Mouse (Mus musculus) MEL (cell line): ENCODE data around the gene Olfr49. TPM values are rescaled to one million over a fixed set of nuclear protein-coding genes. Genes with fewer than 3 reads are reported as not detected.

Experiments
- DNase-seq: peaks from one replicate; pipeline ENCODE4 v3.0.0; 2011; ENCODE audit warnings: low read depth, low spot score
- H3K27ac ChIP-seq: 2 replicates; pipeline ENCODE4 v1.5.1; 2012; ENCODE audit warnings: low read depth, mild to moderate bottlenecking, control low read depth, low read length, moderate library complexity; ENCODE audit not compliant: control insufficient read depth
- H3K27me3 ChIP-seq, 2 experiments: fragments of 150-350 bp in 1 of 2; sonication (generic) in 1 of 2; 2 replicates each; pipeline ENCODE4 v1.6.1; 2012; ENCODE audit warnings: low read length in 2 of 2, mild to moderate bottlenecking in 2 of 2, improper control_type of control experiment in 1 of 2, moderate library complexity in 1 of 2; ENCODE audit not compliant: insufficient read depth in 2 of 2, control insufficient read depth in 1 of 2
- H3K36me3 ChIP-seq, 2 experiments: 2 replicates each; pipeline ENCODE4 v1.6.1; 2012 to 2014; ENCODE audit warnings: low read length in 2 of 2, improper control_type of control experiment in 1 of 2, inconsistent platforms in 1 of 2, mild to moderate bottlenecking in 1 of 2; ENCODE audit not compliant: insufficient read depth in 2 of 2, control insufficient read depth in 1 of 2
- H3K4me1 ChIP-seq, 2 experiments: fragments of 150-350 bp in 1 of 2; sonication (generic) in 1 of 2; 2 replicates each; pipeline ENCODE4 v1.6.1; 2012; ENCODE audit warnings: low read length in 2 of 2, improper control_type of control experiment in 1 of 2, mild to moderate bottlenecking in 1 of 2; ENCODE audit not compliant: insufficient read depth in 2 of 2, control insufficient read depth in 1 of 2
- H3K4me3 ChIP-seq, 2 experiments: fragments of 150-350 bp in 1 of 2; sonication (generic) in 1 of 2; 2 replicates each; pipeline ENCODE4 v1.5.1; 2012; ENCODE audit warnings: low read depth in 2 of 2, low read length in 2 of 2, mild to moderate bottlenecking in 2 of 2, moderate library complexity in 2 of 2, control low read depth in 1 of 2, improper control_type of control experiment in 1 of 2; ENCODE audit not compliant: control insufficient read depth in 1 of 2, insufficient read depth in 1 of 2
- H3K79me2 ChIP-seq: 2 replicates; pipeline ENCODE4 v1.6.1; 2012; ENCODE audit warnings: mild to moderate bottlenecking, low read length, moderate library complexity; ENCODE audit not compliant: control insufficient read depth, poor library complexity, insufficient read depth
- H3K9ac ChIP-seq: 2 replicates; pipeline ENCODE4 v1.6.1; 2012; ENCODE audit warnings: low read depth, mild to moderate bottlenecking, control low read depth, low read length, moderate library complexity; ENCODE audit not compliant: control insufficient read depth, poor library complexity, severe bottlenecking
- H3K9me3 ChIP-seq: fragments of 150-350 bp; sonication (generic); replicated peaks from 2 replicates; pipeline ENCODE4 v1.6.1; 2012; ENCODE audit warnings: mild to moderate bottlenecking, low read length, improper control_type of control experiment, moderate library complexity; ENCODE audit not compliant: insufficient read depth
- BHLHE40 ChIP-seq: IDR thresholded peaks from 2 replicates; pipeline ENCODE4 v1.6.1; 2012; ENCODE audit warnings: low read depth, mild to moderate bottlenecking, inconsistent platforms, low read length, improper control_type of control experiment, borderline replicate concordance
- CHD1 ChIP-seq: IDR thresholded peaks from 2 replicates; pipeline ENCODE4 v1.6.1; 2012; ENCODE audit warnings: low read depth, mild to moderate bottlenecking, inconsistent platforms, low read length, improper control_type of control experiment
- CHD2 ChIP-seq: IDR thresholded peaks from 2 replicates; pipeline ENCODE4 v1.6.1; 2011; ENCODE audit warnings: low read length, improper control_type of control experiment
- CTCF ChIP-seq, 3 experiments: IDR thresholded peaks in 2 of 3; conservative IDR thresholded peaks in 1 of 3; 2 replicates each; pipeline ENCODE4 v1.5.1; 2011 to 2012; ENCODE audit warnings: low read length in 3 of 3, low read depth in 2 of 3, mild to moderate bottlenecking in 2 of 3, improper control_type of control experiment in 1 of 3, inconsistent platforms in 1 of 3, mixed read lengths in 1 of 3, moderate library complexity in 1 of 3; ENCODE audit not compliant: control insufficient read depth in 1 of 3, insufficient read depth in 1 of 3, poor library complexity in 1 of 3, severe bottlenecking in 1 of 3
- E2F4 ChIP-seq: IDR thresholded peaks from 2 replicates; pipeline ENCODE4 v1.6.1; 2011; ENCODE audit warnings: low read depth, low read length, improper control_type of control experiment, borderline replicate concordance
- EP300 ChIP-seq, 2 experiments: IDR thresholded peaks; 2 replicates each; pipeline ENCODE4 v1.6.1; 2011; ENCODE audit warnings: improper control_type of control experiment in 2 of 2, low read length in 2 of 2, low read depth in 1 of 2, mild to moderate bottlenecking in 1 of 2
- ETS1 ChIP-seq: IDR thresholded peaks from 2 replicates; pipeline ENCODE4 v1.6.1; 2012; ENCODE audit warnings: low read depth, mild to moderate bottlenecking, inconsistent platforms, low read length, improper control_type of control experiment, moderate library complexity
- GATA1 ChIP-seq: IDR thresholded peaks from 2 replicates; pipeline ENCODE4 v1.6.1; 2011; ENCODE audit warnings: low read depth, low read length, improper control_type of control experiment
- JUND ChIP-seq: IDR thresholded peaks from 2 replicates; pipeline ENCODE4 v1.6.1; 2011; ENCODE audit warnings: low read depth, mild to moderate bottlenecking, improper control_type of control experiment, low read length
- KAT2A ChIP-seq: conservative IDR thresholded peaks from 2 replicates; pipeline ENCODE4 v1.6.1; 2012; ENCODE audit warnings: low read depth, low read length, improper control_type of control experiment, inconsistent platforms
- MAZ ChIP-seq: IDR thresholded peaks from 2 replicates; pipeline ENCODE4 v1.6.1; 2012; ENCODE audit warnings: low read depth, mild to moderate bottlenecking, inconsistent platforms, low read length, improper control_type of control experiment
- MEF2A ChIP-seq: IDR thresholded peaks from 2 replicates; pipeline ENCODE4 v1.6.1; 2014; ENCODE audit warnings: low read depth, mild to moderate bottlenecking, inconsistent platforms, low read length, improper control_type of control experiment; ENCODE audit not compliant: poor library complexity, insufficient replicate concordance, severe bottlenecking; ENCODE audit errors: extremely low read depth
- MYC ChIP-seq: IDR thresholded peaks from 2 replicates; pipeline ENCODE4 v1.6.1; 2011; ENCODE audit warnings: low read depth, mild to moderate bottlenecking, low read length, improper control_type of control experiment, moderate library complexity
- NRF1 ChIP-seq: IDR thresholded peaks from 2 replicates; pipeline ENCODE4 v1.6.1; 2014; ENCODE audit warnings: low read depth, mild to moderate bottlenecking, inconsistent platforms, low read length, improper control_type of control experiment, moderate library complexity; ENCODE audit not compliant: poor library complexity, insufficient read depth, severe bottlenecking
- POLR2A ChIP-seq, 2 experiments: IDR thresholded peaks; 2 replicates each; pipeline ENCODE4 v1.6.1; 2011 to 2012; ENCODE audit warnings: low read length in 2 of 2, mild to moderate bottlenecking in 2 of 2, control low read depth in 1 of 2, improper control_type of control experiment in 1 of 2, low read depth in 1 of 2, moderate library complexity in 1 of 2; ENCODE audit not compliant: control insufficient read depth in 1 of 2, insufficient read depth in 1 of 2, poor library complexity in 1 of 2
- POLR2AphosphoS5 ChIP-seq: IDR thresholded peaks from 2 replicates; pipeline ENCODE4 v1.6.1; 2012; ENCODE audit warnings: low read depth, borderline replicate concordance, mild to moderate bottlenecking, inconsistent platforms, low read length, moderate library complexity, mixed read lengths
- RAD21 ChIP-seq: IDR thresholded peaks from 2 replicates; pipeline ENCODE4 v1.6.1; 2011; ENCODE audit warnings: mild to moderate bottlenecking, low read depth, low read length, improper control_type of control experiment
- SIN3A ChIP-seq: IDR thresholded peaks from 2 replicates; pipeline ENCODE4 v1.6.1; 2012; ENCODE audit warnings: low read length, improper control_type of control experiment, inconsistent platforms
- SMC3 ChIP-seq: IDR thresholded peaks from 2 replicates; pipeline ENCODE4 v1.6.1; 2011; ENCODE audit warnings: low read depth, low read length, improper control_type of control experiment
- TBP ChIP-seq: IDR thresholded peaks from 2 replicates; pipeline ENCODE4 v1.8.0; 2011; ENCODE audit warnings: low read depth, low read length, improper control_type of control experiment
- TCF12 ChIP-seq: IDR thresholded peaks from 2 replicates; pipeline ENCODE4 v1.6.1; 2014; ENCODE audit warnings: low read depth, mild to moderate bottlenecking, inconsistent platforms, low read length, improper control_type of control experiment, moderate library complexity
- USF1 ChIP-seq: IDR thresholded peaks from 2 replicates; pipeline ENCODE4 v1.6.1; 2014; ENCODE audit warnings: low read depth, mild to moderate bottlenecking, inconsistent platforms, low read length, improper control_type of control experiment, moderate library complexity
- USF2 ChIP-seq, 2 experiments: IDR thresholded peaks; 2 replicates each; pipeline ENCODE4 v1.6.1; 2011 to 2012; ENCODE audit warnings: improper control_type of control experiment in 2 of 2, low read length in 2 of 2, borderline replicate concordance in 1 of 2, inconsistent platforms in 1 of 2, low read depth in 1 of 2, mild to moderate bottlenecking in 1 of 2; ENCODE audit not compliant: insufficient read depth in 1 of 2
- ZC3H11A ChIP-seq: IDR thresholded peaks from 2 replicates; pipeline ENCODE4 v1.6.1; 2012; ENCODE audit warnings: low read depth, mild to moderate bottlenecking, inconsistent platforms, low read length, improper control_type of control experiment
- ZKSCAN1 ChIP-seq: IDR thresholded peaks from 2 replicates; pipeline ENCODE4 v1.6.1; 2012; ENCODE audit warnings: low read depth, mild to moderate bottlenecking, inconsistent platforms, low read length, improper control_type of control experiment, moderate library complexity
- ZMIZ1 ChIP-seq: IDR thresholded peaks from 2 replicates; pipeline ENCODE4 v1.6.1; 2012; ENCODE audit warnings: low read depth, mild to moderate bottlenecking, inconsistent platforms, low read length, improper control_type of control experiment, moderate library complexity
- polyA plus RNA-seq, 2 experiments: library from polyadenylated mRNA; stranded (reverse) in 1 of 2; unstranded in 1 of 2; fragments of >175 nt in 1 of 2; fragments of >200 nt in 1 of 2; gene quantifications; 2 replicates each; pipeline versions ENCODE4 v1.2.1 to v1.2.4; 2012; ENCODE audit warnings: low replicate concordance in 2 of 2, low read depth in 1 of 2; ENCODE audit not compliant: insufficient read length in 2 of 2, insufficient read depth in 1 of 2, missing spikeins in 1 of 2
- total RNA-seq: library from RNA; depleted of rRNA; stranded (reverse); fragments of 300-350 nt; gene quantifications from 2 replicates; pipeline ENCODE4 v1.2.3, GENCODE M21; 2012

Olfr49 gene
- total and polyA plus RNA-seq, 3 experiments: not detected

- peaks cover 0 to 10% of the 10 kb centered on the region in 2 experiments; a peak in 2 of 4 replicates for H3K36me3 ChIP-seq
These were observed 21.6 kb downstream of the Olfr49 start for GRCm38 (mm10) chr14:54263099-54263498.

GRCm38 (mm10) chr14:54262622-54263021 lies 22.1 kb downstream of the Olfr49 start:
- H3K36me3 ChIP-seq: peaks cover 0 to 10% of the 10 kb centered on the region in 2 experiments; a peak in 2 of 4 replicates
- no peak for TF ChIP-seq MEF2A
- no peak for TF ChIP-seq ZC3H11A
- TF ChIP-seq RAD21: no peak
- no peak for TF ChIP-seq KAT2A
- no peak for TF ChIP-seq NRF1
- no peak for TF ChIP-seq ZKSCAN1
- TF ChIP-seq USF2 (IDR thresholded peaks at IDR 0.05; ENCODE audit: borderline replicate concordance in 1 of 2, insufficient read depth in 1 of 2, low read depth in 1 of 2, low read length in 2 of 2): no peak
- no peak for TF ChIP-seq GATA1
- TF ChIP-seq CTCF (IDR thresholded peaks at IDR 0.05 in 2 of 3, conservative IDR thresholded peaks at IDR 0.05 in 1 of 3; ENCODE audit: control insufficient read depth in 1 of 3, insufficient read depth in 1 of 3, low read depth in 2 of 3, low read length in 3 of 3, poor library complexity in 1 of 3, severe bottlenecking in 1 of 3): no peak
- no peak for TF ChIP-seq ZMIZ1
- TF ChIP-seq, all 39 proteins: peak for 0
- Histone ChIP-seq H3K4me3 (no peak overlapping the region), H3K79me2 (no peaks in the 10 kb centered on the region; the same call in 1 of the 2 replicates), H3K4me1 (peaks cover 6 to 19% of the 10 kb centered on the region in 2 experiments), H3K9me3 (no peaks in the 10 kb centered on the region), H3K27ac (no peak overlapping the region), H3K27me3 (no peaks in the 10 kb centered on the region), H3K9ac (no peak overlapping the region)
- no peak for DNase-seq

More at GRCm38 (mm10) chr14:54263099-54263498, 21.6 kb downstream of the Olfr49 start:
- Histone ChIP-seq H3K9me3 (no peaks in the 10 kb centered on the region), H3K4me1 (peaks cover 6 to 19% of the 10 kb centered on the region in 2 experiments), H3K9ac (no peak overlapping the region), H3K79me2 (no peaks in the 10 kb centered on the region; the same call in 1 of the 2 replicates), H3K27ac (no peak overlapping the region), H3K27me3 (no peaks in the 10 kb centered on the region), H3K4me3 (no peak overlapping the region)
- no peak for DNase-seq
- TF ChIP-seq SMC3 (no peak), TBP (no peak), USF1 (no peak), SIN3A (no peak)

GRCm38 (mm10) chr14:54261386-54261785 lies 23.4 kb downstream of the Olfr49 start:
- no peak overlapping the region for H3K9ac ChIP-seq
- no peaks in the 10 kb centered on the region; the same call in 1 of the 2 replicates for H3K79me2 ChIP-seq
- no peaks in the 10 kb centered on the region for H3K27me3 ChIP-seq
- DNase-seq: no peak
- peaks cover 6 to 19% of the 10 kb centered on the region in 2 experiments for H3K4me1 ChIP-seq
- no peak overlapping the region for H3K27ac ChIP-seq
- no peak overlapping the region for H3K4me3 ChIP-seq
- H3K9me3 ChIP-seq: no peaks in the 10 kb centered on the region
- peaks cover 0 to 10% of the 10 kb centered on the region in 2 experiments; a peak in 2 of 4 replicates for H3K36me3 ChIP-seq
- TF ChIP-seq POLR2A (IDR thresholded peaks at IDR 0.05; ENCODE audit: control insufficient read depth in 1 of 2, insufficient read depth in 1 of 2, low read depth in 1 of 2, low read length in 2 of 2, poor library complexity in 1 of 2) (no peak), MYC (no peak), POLR2AphosphoS5 (no peak), CHD2 (no peak), GATA1 (no peak), JUND (no peak), MAZ (no peak), BHLHE40 (no peak), MEF2A (no peak), RAD21 (no peak), E2F4 (no peak), ZKSCAN1 (no peak), EP300 (IDR thresholded peaks at IDR 0.05; ENCODE audit: low read depth in 1 of 2, low read length in 2 of 2) (no peak), TCF12 (no peak), ETS1 (no peak), SIN3A (no peak), CHD1 (no peak)
